Mouse (Mus musculus) heart, embryonic 14.5 days (tissue): ENCODE data around the gene Akap13. TPM values are rescaled to one million over a fixed set of nuclear protein-coding genes. Genes with fewer than 3 reads are reported as not detected.

ENCODE experiments used
- ATAC-seq: fragments of 200-750 bp; cut with Nextera tagmentation; 2 replicates; pipeline ENCODE4 v1.8.0; 2017; ENCODE audit warnings: low read depth, moderate TSS enrichment; ENCODE audit not compliant: insufficient number of reproducible peaks, insufficient read depth, low FRiP score
- H3K27ac ChIP-seq, 2 experiments: fragments of 200-500 bp in 1 of 2; fragments of 300-500 bp in 1 of 2; sonication (generic) in 1 of 2; replicated peaks in 1 of 2; 2 replicates each; pipeline ENCODE4 v1.5.1; 2012 to 2014; ENCODE audit warnings: low read depth in 2 of 2, low read length in 2 of 2, control low read depth in 1 of 2, mild to moderate bottlenecking in 1 of 2, mixed read lengths in 1 of 2; ENCODE audit not compliant: control insufficient read depth in 1 of 2, insufficient read depth in 1 of 2
- H3K27me3 ChIP-seq: fragments of 300-500 bp; sonication (generic); 2 replicates; pipeline ENCODE4 v1.6.1; 2014; ENCODE audit warnings: mild to moderate bottlenecking, low read length, control low read depth; ENCODE audit not compliant: control insufficient read depth, insufficient read depth
- H3K36me3 ChIP-seq: fragments of 300-500 bp; sonication (generic); 2 replicates; pipeline ENCODE4 v1.6.1; 2014; ENCODE audit warnings: mild to moderate bottlenecking, control low read depth, low read length, mixed read lengths; ENCODE audit not compliant: control insufficient read depth, insufficient read depth
- H3K4me1 ChIP-seq, 2 experiments: fragments of 200-500 bp in 1 of 2; fragments of 300-500 bp in 1 of 2; sonication (generic) in 1 of 2; 2 replicates each; pipeline ENCODE4 v1.6.1; 2012 to 2014; ENCODE audit warnings: low read length in 2 of 2, control low read depth in 1 of 2, mixed read lengths in 1 of 2; ENCODE audit not compliant: control insufficient read depth in 2 of 2, insufficient read depth in 2 of 2
- H3K4me2 ChIP-seq: fragments of 300-500 bp; sonication (generic); 2 replicates; pipeline ENCODE4 v1.6.1; 2014; ENCODE audit warnings: mild to moderate bottlenecking, low read length
- H3K4me3 ChIP-seq, 2 experiments: fragments of 200-500 bp in 1 of 2; fragments of 300-500 bp in 1 of 2; sonication (generic) in 1 of 2; 2 replicates each; pipeline ENCODE4 v1.5.1; 2012 to 2014; ENCODE audit warnings: low read length in 2 of 2, mild to moderate bottlenecking in 2 of 2, control low read depth in 1 of 2, low read depth in 1 of 2, moderate library complexity in 1 of 2; ENCODE audit not compliant: control insufficient read depth in 1 of 2, insufficient read depth in 1 of 2
- H3K9ac ChIP-seq: fragments of 300-500 bp; sonication (generic); 2 replicates; pipeline ENCODE4 v1.6.1; 2014; ENCODE audit warnings: mild to moderate bottlenecking, low read length
- H3K9me3 ChIP-seq: fragments of 300-500 bp; sonication (generic); 2 replicates; pipeline ENCODE4 v1.6.1; 2016; ENCODE audit warnings: low read length, control low read depth; ENCODE audit not compliant: control insufficient read depth
- WGBS: fragments of 180-500 bp; shearing (Covaris S2); extraction: QIAGEN DNeasy Blood & Tissue Kit; methylation state at CpG from one replicate; pipeline ENCODE4 v1.1.7; 2014; 5-methylcytosine and 5-hydroxymethylcytosine counted together
- polyA plus RNA-seq: library from polyadenylated mRNA; unstranded; fragments of >200 nt; fragmentation: Nextera tagmentation; extraction: Ambion mirVana; gene quantifications from 2 replicates; pipeline ENCODE4 v1.2.1, GENCODE M21; 2014

Gene Akap13
- polyA plus RNA-seq, 1 experiment from 2014 or later, result 54.9 TPM

DNA sequence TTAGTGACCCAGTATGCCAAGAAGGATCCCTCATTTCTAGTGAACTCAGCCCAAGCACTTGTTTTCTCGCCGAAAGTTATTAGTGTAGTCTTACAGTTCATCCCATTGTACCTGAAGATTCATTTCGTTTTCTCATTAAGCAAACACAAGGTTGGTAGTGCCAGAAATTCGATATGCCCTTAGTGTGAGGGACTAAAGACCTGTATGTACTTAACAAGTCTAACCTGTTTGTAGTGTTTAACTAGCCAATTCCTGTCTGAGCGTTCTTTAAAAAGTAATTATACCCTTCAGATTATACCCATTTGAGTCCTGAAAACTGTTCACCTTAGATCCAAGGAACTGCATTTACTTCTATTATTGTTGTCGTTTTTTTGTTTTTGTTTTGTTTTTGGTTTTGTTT lies 130.1 kb downstream of the Akap13 start:
- H3K4me2 ChIP-seq, result no peak overlapping the region; the same call in 1 of the 2 replicates
- H3K27me3 ChIP-seq, result no peaks in the 10 kb centered on the region
- WGBS, result 83% methylated on average over 6 of the region's 6 CpGs
- ATAC-seq, result no peak
- peaks cover 43% of the 10 kb centered on the region for H3K36me3 ChIP-seq
- no peak overlapping the region for H3K4me3 ChIP-seq
- H3K27ac ChIP-seq, result peak overlapping the region; percentile 6 to 67; a peak in 2 of 4 replicates
- no peaks in the 10 kb centered on the region for H3K9me3 ChIP-seq
- H3K4me1 ChIP-seq, result peaks cover 19 to 61% of the 10 kb centered on the region in 2 experiments
- H3K9ac ChIP-seq, result no peak overlapping the region

DNA sequence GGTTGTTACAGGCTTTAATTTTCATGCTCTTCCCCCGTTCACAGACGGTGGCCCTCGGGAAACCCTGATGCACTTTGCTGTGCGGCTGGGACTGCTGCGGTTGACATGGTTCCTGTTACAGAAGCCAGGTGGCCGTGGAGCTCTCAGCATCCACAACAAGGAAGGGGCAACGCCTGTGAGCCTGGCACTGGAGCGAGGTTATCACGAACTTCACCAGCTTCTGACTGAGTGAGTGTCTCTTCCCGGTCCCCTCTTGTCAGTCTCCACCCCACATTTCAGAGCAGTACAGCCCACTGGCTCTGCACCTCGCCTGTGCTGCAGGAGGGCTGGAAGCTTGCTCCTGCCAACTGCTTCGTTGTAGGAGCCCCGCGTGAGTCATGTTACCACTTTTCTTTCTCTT lies 130.8 kb downstream of the Akap13 start:
- Histone ChIP-seq H3K27me3 (no peaks in the 10 kb centered on the region), H3K9ac (peak overlapping the region; percentile 31), H3K36me3 (peaks cover 40% of the 10 kb centered on the region), H3K9me3 (no peaks in the 10 kb centered on the region), H3K4me3 (no peak overlapping the region; a peak in 1 of 4 replicates), H3K4me1 (peaks cover 19 to 61% of the 10 kb centered on the region in 2 experiments), H3K27ac (peak overlapping the region; percentile 66 to 71), H3K4me2 (peak overlapping the region; percentile 37)
- peak; percentile 64 for ATAC-seq
- WGBS, result 7% methylated on average over 14 of the region's 14 CpGs

GRCm38 (mm10) chr7:75587727-75588126 lies 132.4 kb downstream of the Akap13 start:
- Histone ChIP-seq H3K36me3 (peaks cover 32% of the 10 kb centered on the region), H3K27ac (no peak overlapping the region), H3K4me1 (peaks cover 19 to 50% of the 10 kb centered on the region in 2 experiments), H3K4me3 (no peak overlapping the region), H3K27me3 (no peaks in the 10 kb centered on the region), H3K4me2 (no peak overlapping the region), H3K9ac (0 out of 2 replicates have a peak overlapping the region, but pooled peaks have one; percentile 4), H3K9me3 (no peaks in the 10 kb centered on the region)
- no peak for ATAC-seq
- 80% methylated on average over 5 of the region's 5 CpGs for WGBS

DNA sequence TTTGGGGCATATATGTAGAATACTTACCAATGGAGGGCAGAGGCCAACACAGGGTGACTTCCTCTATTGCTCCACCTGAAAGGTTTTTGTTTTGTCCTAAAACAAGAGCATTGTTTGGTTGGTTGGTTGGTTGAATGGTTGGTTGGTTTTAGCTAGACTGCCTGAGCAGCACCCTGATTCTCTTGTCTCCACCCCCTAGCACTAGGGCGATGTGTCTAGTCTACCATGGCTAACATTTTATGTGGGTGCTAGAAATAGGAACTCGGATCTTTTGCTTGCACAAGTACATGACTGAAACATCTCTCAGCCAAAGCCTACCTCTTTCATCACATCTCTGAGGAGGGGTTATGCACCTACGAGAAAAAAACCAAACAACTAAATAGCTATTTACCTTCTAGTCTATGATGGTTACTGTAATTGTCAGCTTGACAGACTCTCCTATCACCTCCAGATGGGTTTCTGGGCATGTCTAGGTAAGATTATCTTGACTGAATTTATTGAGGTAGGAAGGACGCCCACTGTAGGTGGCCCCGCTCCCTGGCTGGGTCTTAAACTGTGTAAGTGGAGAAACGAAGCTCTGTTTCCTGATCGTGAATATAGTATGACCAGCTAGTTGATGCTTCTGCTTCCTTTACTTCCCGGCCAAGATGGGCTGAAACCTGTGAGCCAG lies 134.1 kb downstream of the Akap13 start:
- Histone ChIP-seq H3K36me3 (peaks cover 29% of the 10 kb centered on the region), H3K27me3 (no peaks in the 10 kb centered on the region), H3K27ac (no peak overlapping the region), H3K9ac (no peak overlapping the region), H3K4me1 (peaks cover 10 to 37% of the 10 kb centered on the region in 2 experiments), H3K4me3 (no peak overlapping the region), H3K4me2 (no peak overlapping the region), H3K9me3 (no peaks in the 10 kb centered on the region)
- WGBS, result 94% methylated on average over 8 of the region's 8 CpGs
- no peak for ATAC-seq

DNA sequence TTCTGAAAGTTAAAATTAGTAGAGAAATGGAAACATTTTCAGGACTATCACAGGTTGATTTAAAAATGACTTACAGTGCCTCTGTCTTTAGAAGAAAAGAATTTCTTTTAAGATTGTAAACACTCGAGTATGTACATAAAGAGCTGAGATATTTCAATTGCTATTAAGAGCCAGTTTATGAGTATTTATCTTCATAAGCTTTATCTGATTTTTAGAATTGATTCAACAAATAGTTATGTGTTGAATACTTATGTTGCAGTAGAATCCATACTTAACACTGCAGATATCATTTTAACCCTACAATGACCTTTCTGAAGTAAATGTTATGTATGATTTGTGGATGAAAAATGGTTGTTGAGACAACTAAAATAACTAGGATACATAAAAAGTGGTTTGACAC lies 136.6 kb downstream of the Akap13 start:
- Histone ChIP-seq H3K9ac (no peak overlapping the region), H3K9me3 (no peaks in the 10 kb centered on the region), H3K4me1 (peaks cover 6 to 34% of the 10 kb centered on the region in 2 experiments; a peak in 3 of 4 replicates), H3K27ac (no peak overlapping the region), H3K4me3 (no peak overlapping the region), H3K4me2 (no peak overlapping the region), H3K36me3 (peaks cover 29% of the 10 kb centered on the region), H3K27me3 (no peaks in the 10 kb centered on the region)
- WGBS, result 75% methylated on average over 1 of the region's 1 CpGs
- no peak for ATAC-seq

GRCm38 (mm10) chr7:75594801-75595200 lies 139.5 kb downstream of the Akap13 start:
- Histone ChIP-seq H3K4me1 (peaks cover 4 to 25% of the 10 kb centered on the region in 2 experiments; a peak in 2 of 4 replicates), H3K9ac (no peak overlapping the region), H3K4me3 (no peak overlapping the region), H3K36me3 (0 out of 2 replicates have a peak, but pooled peaks cover 8% of the 10 kb centered on the region), H3K4me2 (no peak overlapping the region), H3K27me3 (no peaks in the 10 kb centered on the region), H3K27ac (no peak overlapping the region), H3K9me3 (no peaks in the 10 kb centered on the region)
- no peak for ATAC-seq
- 71% methylated on average over 5 of the region's 5 CpGs for WGBS

- H3K4me3 ChIP-seq, result no peak overlapping the region
- no peaks in the 10 kb centered on the region for H3K27me3 ChIP-seq
- no peak overlapping the region for H3K4me2 ChIP-seq
- no peak for ATAC-seq
- no peak overlapping the region for H3K27ac ChIP-seq
- no peak overlapping the region for H3K9ac ChIP-seq
- no peaks in the 10 kb centered on the region for H3K9me3 ChIP-seq
- 0 out of 2 replicates have a peak, but pooled peaks cover 8% of the 10 kb centered on the region for H3K36me3 ChIP-seq
- peaks cover 4 to 25% of the 10 kb centered on the region in 2 experiments; a peak in 2 of 4 replicates for H3K4me1 ChIP-seq
Observed at GRCm38 (mm10) chr7:75595268-75595667, 139.9 kb downstream of the Akap13 start.
